Mouse (Mus musculus): Measurements from ENCODE around the gene Rhox4a. TPM values are rescaled to one million over a fixed set of nuclear protein-coding genes. Genes with fewer than 3 reads are reported as not detected.

The Rhox4a gene
- total RNA-seq (2023): not detected in 4 replicates

DNA sequence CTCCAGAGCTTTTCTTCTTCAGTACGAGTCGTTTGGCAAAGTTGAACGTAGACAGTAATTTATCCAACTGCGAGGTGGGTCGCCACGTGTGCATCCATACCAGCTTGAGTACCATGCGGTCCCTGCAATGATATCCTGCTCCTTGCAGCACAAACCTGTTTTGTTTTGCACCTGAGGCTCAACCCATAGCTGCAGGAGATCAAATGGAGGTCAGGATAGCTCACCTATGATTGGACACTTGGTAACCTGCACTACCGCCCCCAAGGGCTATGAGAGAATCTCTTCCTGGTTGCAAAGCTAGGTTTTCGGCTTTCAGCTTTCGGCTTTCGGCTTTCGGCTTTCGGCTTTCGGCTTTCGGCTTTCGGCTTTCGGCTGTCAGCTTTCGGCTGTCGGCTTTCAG is at the start of gene Rhox4a:
Gene Rhox4a, plus strand, starts transcription at position 301 of the 400 bp plus-strand sequence.

DNA sequence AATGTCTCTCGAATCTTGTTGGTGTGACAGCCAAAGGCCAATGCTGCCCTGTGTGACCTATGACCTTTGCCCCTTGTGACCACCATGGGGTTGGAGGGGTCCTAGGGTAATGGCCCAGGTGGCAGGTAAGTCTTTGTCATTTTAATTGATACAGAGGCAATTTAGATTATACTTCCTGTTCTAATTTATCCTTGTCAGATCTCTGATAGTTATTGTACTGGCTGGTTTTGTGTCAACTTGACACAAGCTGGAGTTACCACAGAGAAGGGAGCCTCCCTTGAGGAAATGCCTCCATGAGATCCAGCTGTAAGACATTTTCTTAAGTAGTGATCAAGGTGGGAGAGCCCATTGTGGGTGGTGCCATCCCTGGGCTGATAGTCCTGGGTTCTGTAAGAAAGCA is 43.0 kb upstream of the Rhox4a start, which contains the start of gene Rhox1:
Gene Rhox1, minus strand, starts transcription at position 101 of the 400 bp plus-strand sequence.

DNA sequence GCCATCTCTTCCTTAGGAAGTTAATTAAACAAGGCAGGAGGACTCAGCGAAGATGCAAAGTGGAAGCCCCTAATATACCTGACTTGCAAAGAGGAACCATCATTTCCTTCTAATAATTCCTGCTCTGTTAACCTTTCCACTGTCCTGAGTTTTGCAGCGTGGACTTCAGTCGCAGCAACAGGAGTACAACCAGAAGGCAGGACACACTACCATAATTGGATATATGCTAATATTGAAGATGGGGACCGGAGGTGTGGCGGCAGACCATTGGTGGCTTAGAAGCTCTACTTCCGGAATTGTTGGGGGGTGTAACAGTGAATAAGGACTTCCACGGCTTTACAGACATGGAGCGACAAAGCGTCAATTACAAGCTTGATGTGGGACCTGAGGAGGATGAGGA is 20.5 kb upstream of the Rhox4a start, which contains the start of gene Rhox2a:
Gene Rhox2a, plus strand, starts transcription at position 301 of the 400 bp plus-strand sequence.

GRCm38 (mm10) chrX:37249619-37250018 is 15.5 kb upstream of the Rhox4a start, which contains the start of gene Rhox3a:
TSS of gene Rhox3a (plus strand) at chrX:37249919.

Other genes starting within 250 kb of the Rhox4a start
- gene Sowahd, start 216.5 kb upstream of the Rhox4a start, total RNA-seq (2023): not detected in 4 replicates
- gene Rpl39, start 179.9 kb upstream of the Rhox4a start, total RNA-seq (2023): 1,288 to 1,425 TPM (median 1,387 TPM) in 4 replicates
- 43.7 to 54.3 TPM (median 49.9 TPM) in 4 replicates for gene Upf3b, start 155.0 kb upstream of the Rhox4a start, total RNA-seq (2023)
- gene Nkap, start 138.5 kb upstream of the Rhox4a start, total RNA-seq (2023): 14.2 to 18.0 TPM (median 16.2 TPM) in 4 replicates
- gene Akap14, start 96.5 kb upstream of the Rhox4a start, total RNA-seq (2023): not detected in 4 replicates
- gene Ndufa1, start 74.2 kb upstream of the Rhox4a start, total RNA-seq (2023): 73.3 to 99.4 TPM (median 92.4 TPM) in 4 replicates
- 1.8 to 2.2 TPM (median 2.0 TPM) in 4 replicates for gene Rnf113a1, start 74.1 kb upstream of the Rhox4a start, total RNA-seq (2023)
- gene Gm9, start 54.3 kb upstream of the Rhox4a start, total RNA-seq (2023): not detected in 4 replicates
- gene Rhox1, start 43.1 kb upstream of the Rhox4a start, total RNA-seq (2023): not detected in 4 replicates
- gene Rhox2a, start 20.4 kb upstream of the Rhox4a start, total RNA-seq (2023): not detected in 4 replicates
- not detected in 4 replicates for gene Rhox3a, start 15.4 kb upstream of the Rhox4a start, total RNA-seq (2023)
- gene Rhox3a2, start 114.7 kb downstream of the Rhox4a start, total RNA-seq (2023): not detected in 4 replicates
- gene Rhox4a2, start 125.5 kb downstream of the Rhox4a start, total RNA-seq (2023): not detected in 4 replicates
- gene Rhox2b, start 146.7 kb downstream of the Rhox4a start, total RNA-seq (2023): not detected in 4 replicates
- not detected in 4 replicates for gene Rhox4b, start 167.2 kb downstream of the Rhox4a start, total RNA-seq (2023)
- not detected in 4 replicates for gene Rhox2c, start 188.3 kb downstream of the Rhox4a start, total RNA-seq (2023)
- not detected in 4 replicates for gene Rhox3c, start 193.2 kb downstream of the Rhox4a start, total RNA-seq (2023)
- not detected in 4 replicates for gene Rhox4c, start 215.0 kb downstream of the Rhox4a start, total RNA-seq (2023)
- gene Rhox2d, start 228.1 kb downstream of the Rhox4a start, total RNA-seq (2023): not detected in 4 replicates
- gene Rhox4d, start 249.0 kb downstream of the Rhox4a start, total RNA-seq (2023): not detected in 4 replicates